Mouse (Mus musculus): Measurements from ENCODE around the gene Psmb7.

Psmb7 gene

GRCm38 (mm10) chr2:38594874-38595273, 49.0 kb downstream of the Psmb7 start:
- no peak for DNase-seq (ENCODE audit: low read depth, low spot score)

GRCm38 (mm10) chr2:38591751-38592459, 52.0 kb downstream of the Psmb7 start:
- DNase-seq (ENCODE audit: low read depth, low spot score) = no peak

GRCm38 (mm10) chr2:38586733-38587132, 57.2 kb downstream of the Psmb7 start:
- DNase-seq (ENCODE audit: low read depth, low spot score) = no peak

- no peak for DNase-seq (ENCODE audit: low read depth, low spot score)
Observed at GRCm38 (mm10) chr2:38585379-38585736, 58.5 kb downstream of the Psmb7 start.

GRCm38 (mm10) chr2:38584514-38585378, 59.1 kb downstream of the Psmb7 start:
- DNase-seq (ENCODE audit: low read depth, low spot score) = no peak

- no peak for DNase-seq (ENCODE audit: low read depth, low spot score)
Observed at GRCm38 (mm10) chr2:38583982-38584381, 59.9 kb downstream of the Psmb7 start.

GRCm38 (mm10) chr2:38579528-38579927, 64.4 kb downstream of the Psmb7 start:
- no peak for DNase-seq (ENCODE audit: low read depth, low spot score)

GRCm38 (mm10) chr2:38578602-38579521, 65.0 kb downstream of the Psmb7 start:
- no peak for DNase-seq (ENCODE audit: low read depth, low spot score)

GRCm38 (mm10) chr2:38574697-38575096, 69.2 kb downstream of the Psmb7 start:
- no peak for DNase-seq (ENCODE audit: low read depth, low spot score)

- DNase-seq (ENCODE audit: low read depth, low spot score) = no peak
Observed at GRCm38 (mm10) chr2:38571971-38572601, 71.8 kb downstream of the Psmb7 start.

- DNase-seq (ENCODE audit: low read depth, low spot score) = no peak
Observed at GRCm38 (mm10) chr2:38562596-38562995, 81.3 kb downstream of the Psmb7 start.

GRCm38 (mm10) chr2:38560296-38561227, 83.3 kb downstream of the Psmb7 start:
- no peak for DNase-seq (ENCODE audit: low read depth, low spot score)

GRCm38 (mm10) chr2:38556721-38557120, 87.2 kb downstream of the Psmb7 start:
- no peak for DNase-seq (ENCODE audit: low read depth, low spot score)

GRCm38 (mm10) chr2:38555659-38556058, 88.2 kb downstream of the Psmb7 start:
- no peak for DNase-seq (ENCODE audit: low read depth, low spot score)

GRCm38 (mm10) chr2:38554226-38554995, 89.5 kb downstream of the Psmb7 start:
- no peak for DNase-seq (ENCODE audit: low read depth, low spot score)

GRCm38 (mm10) chr2:38552004-38552443, 91.9 kb downstream of the Psmb7 start:
- DNase-seq (ENCODE audit: low read depth, low spot score) = no peak

- DNase-seq (ENCODE audit: low read depth, low spot score) = no peak
Observed at GRCm38 (mm10) chr2:38547793-38548517, 95.9 kb downstream of the Psmb7 start.

- DNase-seq (ENCODE audit: low read depth, low spot score) = no peak
Observed at GRCm38 (mm10) chr2:38546748-38547147, 97.1 kb downstream of the Psmb7 start.

GRCm38 (mm10) chr2:38546222-38546621, 97.7 kb downstream of the Psmb7 start:
- DNase-seq (ENCODE audit: low read depth, low spot score) = peak; percentile 43
